21 mouse cellular contexts compared by ENCODE assay signal in the genomic region with DNA sequence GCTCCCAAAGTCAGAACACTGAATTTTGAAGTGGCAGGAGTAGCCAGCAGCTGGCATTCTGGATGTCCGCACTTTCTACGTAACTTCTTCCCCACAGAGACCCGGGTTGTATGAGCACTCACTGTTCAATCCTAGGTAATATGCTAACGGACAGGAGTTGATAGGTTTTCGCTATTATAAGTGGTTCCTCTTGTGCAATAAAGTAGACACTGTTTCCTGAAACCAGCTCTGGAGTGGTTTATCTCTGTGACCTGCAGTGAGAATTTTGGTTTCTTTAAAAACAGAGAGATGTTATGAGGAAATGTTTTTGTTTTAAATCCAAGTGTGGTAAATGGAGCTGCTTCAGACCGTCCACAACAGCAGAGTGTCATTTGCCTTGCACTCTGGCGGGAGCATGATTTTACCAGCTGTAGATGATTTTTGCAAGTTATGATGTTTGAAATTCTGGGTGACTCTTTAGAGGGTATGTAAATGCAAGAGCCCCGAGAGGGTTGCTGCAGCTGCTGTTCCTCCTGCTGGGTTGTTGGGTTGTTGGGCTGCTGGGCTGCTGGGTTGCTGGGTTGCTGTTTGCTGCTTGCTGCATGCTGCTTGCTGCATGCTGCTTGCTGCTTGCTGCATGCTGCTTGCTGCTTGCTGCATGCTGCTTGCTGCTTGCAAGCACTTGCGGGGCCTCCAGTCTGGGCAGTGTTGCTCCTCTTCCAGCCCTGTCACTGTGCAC. TPM values are rescaled to one million over a fixed set of nuclear protein-coding genes. Genes with fewer than 3 reads are reported as not detected.
DNase-seq lines count a peak whose midpoint lies in the region; ATAC-seq lines count a peak whose summit lies in the region.
"Had no signal": no experiment of that assay in that cellular context is flagged by ENCODE, and none has a peak within 500 bp of the region (broad histone marks: within the 10 kb centered on the region; RNA-seq: fewer than 3 reads in every experiment).

No protein-coding gene starts in this region.

- 78% methylated on average over 9 of the region's 9 CpGs for WGBS in forebrain, embryonic 10.5 days
- WGBS in forebrain, embryonic 13.5 days: 83% methylated on average over 9 of the region's 9 CpGs
- 63% methylated on average over 9 of the region's 9 CpGs for WGBS in intestine, embryonic 14.5 days
- 70% methylated on average over 9 of the region's 9 CpGs for WGBS in intestine, embryonic 16.5 days

- H3K4me1 ChIP-seq in forebrain, embryonic 10.5 days: peaks cover 7% of the 10 kb centered on the region
- peaks cover 1% of the 10 kb centered on the region for H3K4me1 ChIP-seq in forebrain, embryonic 13.5 days
- H3K4me1 ChIP-seq in intestine, embryonic 14.5 days (replicated peaks; ENCODE audit: control insufficient read depth, insufficient read depth, low read length): no peaks in the 10 kb centered on the region
- no peaks in the 10 kb centered on the region for H3K4me1 ChIP-seq in intestine, embryonic 16.5 days (ENCODE audit: control insufficient read depth, insufficient read depth, low read length)
- H3K4me1 ChIP-seq: forebrain, embryonic 15.5 days had no signal

- H3K4me2 ChIP-seq in forebrain, embryonic 13.5 days: no peak overlapping the region
- H3K4me2 ChIP-seq in intestine, embryonic 14.5 days (ENCODE audit: low read length): no peak overlapping the region
- no peak overlapping the region for H3K4me2 ChIP-seq in intestine, embryonic 16.5 days (ENCODE audit: low read depth, low read length)
- H3K4me2 ChIP-seq: forebrain, embryonic 15.5 days; hindbrain, embryonic 15.5 days had no signal

- H3K27ac ChIP-seq in forebrain, embryonic 10.5 days: 0 out of 2 replicates have a peak overlapping the region, but pooled peaks have one; percentile 48
- no peak overlapping the region for H3K27ac ChIP-seq in forebrain, embryonic 13.5 days
- H3K27ac ChIP-seq in intestine, embryonic 14.5 days (ENCODE audit: low read depth): no peak overlapping the region
- H3K27ac ChIP-seq in intestine, embryonic 16.5 days (ENCODE audit: low read length): no peak overlapping the region
- H3K27ac ChIP-seq: forebrain, embryonic 15.5 days; heart, embryonic 10.5 days; hindbrain, embryonic 15.5 days had no signal

- no peak for ATAC-seq in forebrain, embryonic 13.5 days
- no peak for ATAC-seq in intestine, embryonic 14.5 days (replicated peaks; ENCODE audit: low FRiP score, low TSS enrichment, low read depth)
- no peak for ATAC-seq in intestine, embryonic 16.5 days
- ATAC-seq in common myeloid progenitor, adult 5-6 weeks (replicated peaks; ENCODE audit: low read depth, poor library complexity, severe bottlenecking): peak; percentile 85
- peak; percentile 54 for ATAC-seq in megakaryocyte, adult 5-6 weeks (ENCODE audit: poor library complexity, severe bottlenecking)
- ATAC-seq: forebrain, embryonic 15.5 days had no signal

- H3K4me3 ChIP-seq in forebrain, embryonic 10.5 days: no peak overlapping the region
- H3K4me3 ChIP-seq in forebrain, embryonic 13.5 days: no peak overlapping the region
- no peak overlapping the region for H3K4me3 ChIP-seq in intestine, embryonic 14.5 days (ENCODE audit: low read depth, low read length)
- H3K4me3 ChIP-seq in intestine, embryonic 16.5 days (ENCODE audit: low read length): no peak overlapping the region
- H3K4me3 ChIP-seq: forebrain, embryonic 15.5 days; heart, embryonic 10.5 days; hindbrain, embryonic 15.5 days had no signal

- no peak for DNase-seq in forebrain, embryonic 10.5 days (ENCODE audit: extremely low spot score, low spot score)
- peak; percentile 25 for DNase-seq in intestine, embryonic 14.5 days (ENCODE audit: low spot score)
- DNase-seq in spleen, adult 12 weeks (ENCODE audit: low spot score): no peak
- DNase-seq in B cell, adult 2 months: no peak
- DNase-seq: adrenal gland, adult 2 months; adrenal gland, postnatal 25 days; cerebellum, adult 2 months; cerebellum, postnatal 14 days; gastrocnemius, postnatal 14 days; heart, postnatal 10 days; heart, postnatal 4 days; kidney, adult 11 months had no signal

- no peaks in the 10 kb centered on the region for H3K9me3 ChIP-seq in forebrain, embryonic 10.5 days
- no peaks in the 10 kb centered on the region for H3K9me3 ChIP-seq in forebrain, embryonic 13.5 days (replicated peaks)
- no peaks in the 10 kb centered on the region for H3K9me3 ChIP-seq in intestine, embryonic 14.5 days (ENCODE audit: control insufficient read depth, low read length)
- H3K9me3 ChIP-seq in intestine, embryonic 16.5 days (ENCODE audit: control insufficient read depth, low read length): no peaks in the 10 kb centered on the region
- H3K9me3 ChIP-seq: forebrain, embryonic 15.5 days; heart, embryonic 10.5 days; hindbrain, embryonic 15.5 days had no signal

- H3K9ac ChIP-seq in forebrain, embryonic 13.5 days: no peak overlapping the region
- H3K9ac ChIP-seq in intestine, embryonic 14.5 days (ENCODE audit: low read length): no peak overlapping the region
- no peak overlapping the region for H3K9ac ChIP-seq in intestine, embryonic 16.5 days (ENCODE audit: low read depth, low read length)
- H3K9ac ChIP-seq: forebrain, embryonic 15.5 days; hindbrain, embryonic 15.5 days had no signal

- no peaks in the 10 kb centered on the region for H3K27me3 ChIP-seq in forebrain, embryonic 10.5 days (ENCODE audit: poor library complexity, severe bottlenecking)
- H3K27me3 ChIP-seq in forebrain, embryonic 13.5 days: no peaks in the 10 kb centered on the region
- no peaks in the 10 kb centered on the region for H3K27me3 ChIP-seq in intestine, embryonic 14.5 days (replicated peaks; ENCODE audit: control insufficient read depth, insufficient read depth, low read length)
- H3K27me3 ChIP-seq in intestine, embryonic 16.5 days (replicated peaks; ENCODE audit: control insufficient read depth, insufficient read depth, low read length): no peaks in the 10 kb centered on the region
- H3K27me3 ChIP-seq: forebrain, embryonic 15.5 days; hindbrain, embryonic 15.5 days had no signal

- no peaks in the 10 kb centered on the region for H3K36me3 ChIP-seq in forebrain, embryonic 10.5 days (replicated peaks)
- no peaks in the 10 kb centered on the region for H3K36me3 ChIP-seq in forebrain, embryonic 13.5 days (ENCODE audit: poor library complexity, severe bottlenecking)
- H3K36me3 ChIP-seq in intestine, embryonic 14.5 days (ENCODE audit: control insufficient read depth, insufficient read depth, low read length): no peaks in the 10 kb centered on the region
- no peaks in the 10 kb centered on the region for H3K36me3 ChIP-seq in intestine, embryonic 16.5 days (ENCODE audit: control insufficient read depth, insufficient read depth, low read length)
- H3K36me3 ChIP-seq: forebrain, embryonic 15.5 days; heart, embryonic 10.5 days; hindbrain, embryonic 15.5 days had no signal

RNA-seq across cellular contexts. Expression of a gene that starts 18.8 kb away (rescaled TPM):
- 2.9 and 3.8 TPM in 2 replicates for polyA plus RNA-seq in forebrain, embryonic 10.5 days (2016; fragmentation: Nextera tagmentation; extraction: Ambion mirVana)
- 13.6 TPM in 2 replicates for polyA plus RNA-seq in forebrain, embryonic 13.5 days (2015; fragmentation: Nextera tagmentation; extraction: Ambion mirVana)
- 0.07 TPM in 1 of 2 replicates, not detected in the other for polyA plus RNA-seq in intestine, embryonic 14.5 days (2014; fragmentation: Nextera tagmentation; extraction: Ambion mirVana)
- polyA plus RNA-seq in intestine, embryonic 16.5 days (2015; fragmentation: Nextera tagmentation; extraction: Ambion mirVana): 0.13 and 0.23 TPM in 2 replicates
- 2.1 and 2.3 TPM in 2 replicates for total RNA-seq in common myeloid progenitor, adult 5-6 weeks (2017)
- not detected in 2 replicates for total RNA-seq in megakaryocyte, adult 5-6 weeks (2015)
- not detected in 2 replicates for total RNA-seq in megakaryocyte, adult 5-6 weeks (2017)
- total RNA-seq: ES-E14 had no signal
- polyA plus RNA-seq: heart, embryonic 14.5 days had no signal

Comparison
In these comparisons a context has a peak if more than half of its experiments do, and no peak if none do; other contexts are left out.
1. ATAC-seq: peak in common myeloid progenitor, adult 5-6 weeks (single experiment) and megakaryocyte, adult 5-6 weeks (single experiment); none in forebrain, embryonic 13.5 days (single experiment), intestine, embryonic 14.5 days (single experiment) and intestine, embryonic 16.5 days (single experiment).